Mouse (Mus musculus) forebrain, embryonic 16.5 days (tissue): ENCODE data around the gene Vwa3b. TPM values are rescaled to one million over a fixed set of nuclear protein-coding genes. Genes with fewer than 3 reads are reported as not detected.
"Not testable (repeated sequence)": the region's sequence is repeated elsewhere in the genome, so short reads cannot be mapped to it uniquely, and the experiment has no call there.

ENCODE experiments used
- ATAC-seq: fragments of 200-750 bp; cut with Nextera tagmentation; 2 replicates; pipeline ENCODE4 v1.8.0; 2017; ENCODE audit warnings: mild to moderate bottlenecking, moderate library complexity
- H3K27ac ChIP-seq: fragments of 300-500 bp; sonication (generic); 2 replicates; pipeline ENCODE4 v1.5.1; 2014; ENCODE audit warnings: low read length, control low read depth
- H3K27me3 ChIP-seq: fragments of 300-500 bp; sonication (generic); replicated peaks from 2 replicates; pipeline ENCODE4 v1.6.1; 2014; ENCODE audit warnings: low read length; ENCODE audit not compliant: control insufficient read depth, insufficient read depth
- H3K36me3 ChIP-seq: fragments of 300-500 bp; sonication (generic); 2 replicates; pipeline ENCODE4 v1.6.1; 2014; ENCODE audit not compliant: control insufficient read depth, insufficient read depth
- H3K4me1 ChIP-seq: fragments of 300-500 bp; sonication (generic); replicated peaks from 2 replicates; pipeline ENCODE4 v1.6.1; 2014; ENCODE audit warnings: low read length; ENCODE audit not compliant: control insufficient read depth, insufficient read depth
- H3K4me2 ChIP-seq: fragments of 300-500 bp; sonication (generic); 2 replicates; pipeline ENCODE4 v1.6.1; 2014; ENCODE audit warnings: mild to moderate bottlenecking, low read length, control low read depth
- H3K4me3 ChIP-seq: fragments of 300-500 bp; sonication (generic); replicated peaks from 2 replicates; pipeline ENCODE4 v1.5.1; 2014; ENCODE audit warnings: mild to moderate bottlenecking, low read length, control low read depth
- H3K9ac ChIP-seq: fragments of 300-500 bp; sonication (generic); replicated peaks from 2 replicates; pipeline ENCODE4 v1.6.1; 2014; ENCODE audit warnings: low read depth, low read length, control low read depth
- H3K9me3 ChIP-seq: fragments of 300-500 bp; sonication (generic); 2 replicates; pipeline ENCODE4 v1.6.1; 2016; ENCODE audit warnings: low read length; ENCODE audit not compliant: control insufficient read depth
- WGBS: fragments of 180-500 bp; shearing (Covaris S2); extraction: QIAGEN DNeasy Blood & Tissue Kit; methylation state at CpG from one replicate; pipeline ENCODE4 v1.1.7; 2014; 5-methylcytosine and 5-hydroxymethylcytosine counted together
- polyA plus RNA-seq: library from polyadenylated mRNA; unstranded; fragments of >200 nt; fragmentation: Nextera tagmentation; extraction: Ambion mirVana; gene quantifications from 2 replicates; pipeline ENCODE4 v1.2.1, GENCODE M21; 2015

The Vwa3b gene
- polyA plus RNA-seq, 1 experiment from 2014 or later = 1.9 TPM

DNA sequence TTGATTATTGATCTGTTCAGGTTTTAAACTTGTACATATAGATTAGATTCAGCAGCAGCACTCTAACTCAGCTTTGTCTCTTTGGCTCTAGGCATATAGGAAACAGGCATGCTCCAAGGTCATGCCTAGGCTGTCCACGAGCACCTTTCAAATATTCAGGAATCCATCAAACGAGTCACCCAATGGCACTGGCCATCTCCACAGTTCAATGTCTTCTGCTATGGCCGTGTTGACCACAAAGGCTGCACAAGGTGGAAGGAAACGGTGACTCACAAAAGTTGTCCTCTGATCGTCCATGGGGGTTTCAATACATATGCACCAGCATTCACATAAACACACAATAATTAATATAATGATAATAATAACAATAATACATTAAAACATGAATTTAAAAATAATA lies 21.4 kb upstream of the Vwa3b start:
- WGBS = 87% methylated on average over 5 of the region's 5 CpGs
- Histone ChIP-seq H3K9ac (no peak overlapping the region), H3K4me1 (no peaks in the 10 kb centered on the region), H3K4me2 (no peak overlapping the region), H3K27ac (no peak overlapping the region), H3K4me3 (no peak overlapping the region), H3K9me3 (no peaks in the 10 kb centered on the region), H3K27me3 (no peaks in the 10 kb centered on the region), H3K36me3 (no peaks in the 10 kb centered on the region)
- ATAC-seq = no peak

DNA sequence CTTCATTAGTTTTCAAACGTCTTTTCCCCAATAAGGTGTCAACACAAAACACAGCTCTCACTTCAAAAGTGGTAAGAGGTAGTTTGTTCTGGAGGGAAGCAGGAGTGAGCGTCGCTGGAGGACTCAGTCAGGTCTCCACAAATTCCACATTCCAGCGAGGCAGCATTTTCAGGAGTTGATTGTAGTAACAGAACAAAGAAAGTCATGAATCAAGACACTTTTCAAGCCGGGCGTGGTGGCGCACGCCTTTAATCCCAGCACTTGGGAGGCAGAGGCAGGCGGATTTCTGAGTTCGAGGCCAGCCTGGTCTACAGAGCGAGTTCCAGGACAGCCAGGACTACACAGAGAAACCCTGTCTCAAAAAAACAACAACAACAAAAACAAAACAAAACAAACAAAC lies 19.9 kb upstream of the Vwa3b start:
- not testable (repeated sequence) for H3K9ac ChIP-seq, H3K9me3 ChIP-seq, H3K4me1 ChIP-seq, H3K27me3 ChIP-seq, H3K27ac ChIP-seq, H3K4me3 ChIP-seq, H3K4me2 ChIP-seq, H3K36me3 ChIP-seq, ATAC-seq
- WGBS = 90% methylated on average over 11 of the region's 11 CpGs

DNA sequence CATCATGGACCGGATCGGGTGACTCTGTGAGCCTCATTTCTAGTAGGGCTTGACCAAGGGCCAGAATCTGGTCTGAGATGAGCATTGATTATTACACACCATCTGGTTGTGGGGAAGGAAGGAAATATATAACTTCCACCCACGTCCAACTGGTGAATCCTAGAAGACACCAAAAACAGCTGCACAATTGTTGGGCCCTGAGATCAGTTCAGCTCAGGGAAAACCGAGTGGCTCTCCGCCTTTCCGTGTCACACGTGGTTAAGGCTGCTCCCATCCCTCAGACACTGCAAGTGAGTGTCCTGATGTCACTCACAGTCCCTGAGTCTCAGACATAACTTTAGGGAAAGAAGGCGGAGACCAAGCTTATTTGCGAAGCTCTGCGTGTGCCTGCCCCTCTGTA lies 16.5 kb upstream of the Vwa3b start:
- Histone ChIP-seq H3K4me2 (no peak overlapping the region), H3K27me3 (no peaks in the 10 kb centered on the region), H3K9ac (no peak overlapping the region), H3K4me1 (no peaks in the 10 kb centered on the region), H3K27ac (no peak overlapping the region), H3K36me3 (no peaks in the 10 kb centered on the region), H3K9me3 (no peaks in the 10 kb centered on the region), H3K4me3 (no peak overlapping the region)
- no peak for ATAC-seq
- WGBS = 88% methylated on average over 10 of the region's 10 CpGs

DNA sequence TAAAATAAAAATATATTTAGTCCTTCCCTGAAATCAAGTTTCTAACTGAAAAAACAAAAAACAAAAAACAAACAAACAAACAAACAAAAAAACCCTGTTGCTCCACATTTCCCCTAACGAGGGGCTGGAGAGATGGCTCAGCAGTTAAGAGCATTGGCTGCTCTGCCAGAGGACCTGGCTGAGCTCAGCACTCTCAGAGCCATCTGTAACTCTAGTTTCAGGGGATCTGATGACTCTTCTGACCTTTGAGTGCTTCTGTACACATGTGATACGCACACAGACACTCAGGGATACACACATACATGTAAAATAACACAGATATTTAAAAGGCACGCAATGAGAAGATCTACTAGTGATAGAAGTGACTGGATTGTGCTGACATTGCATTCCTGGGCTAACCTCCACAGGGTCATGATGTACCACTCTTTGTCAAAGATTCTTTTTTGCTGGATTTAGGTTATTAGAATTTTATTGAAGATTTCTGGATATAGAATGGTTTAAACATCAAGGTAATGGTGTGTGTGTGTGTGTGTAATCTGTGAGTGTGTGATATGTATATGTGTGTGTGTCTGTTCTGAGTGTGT lies 14.7 kb upstream of the Vwa3b start:
- no peaks in the 10 kb centered on the region for H3K4me1 ChIP-seq
- H3K4me2 ChIP-seq = no peak overlapping the region
- H3K27ac ChIP-seq = no peak overlapping the region
- H3K9me3 ChIP-seq = no peaks in the 10 kb centered on the region
- WGBS = 76% methylated on average over 3 of the region's 3 CpGs
- no peaks in the 10 kb centered on the region for H3K27me3 ChIP-seq
- no peak for ATAC-seq
- no peak overlapping the region for H3K9ac ChIP-seq
- H3K4me3 ChIP-seq = no peak overlapping the region
- no peaks in the 10 kb centered on the region for H3K36me3 ChIP-seq

DNA sequence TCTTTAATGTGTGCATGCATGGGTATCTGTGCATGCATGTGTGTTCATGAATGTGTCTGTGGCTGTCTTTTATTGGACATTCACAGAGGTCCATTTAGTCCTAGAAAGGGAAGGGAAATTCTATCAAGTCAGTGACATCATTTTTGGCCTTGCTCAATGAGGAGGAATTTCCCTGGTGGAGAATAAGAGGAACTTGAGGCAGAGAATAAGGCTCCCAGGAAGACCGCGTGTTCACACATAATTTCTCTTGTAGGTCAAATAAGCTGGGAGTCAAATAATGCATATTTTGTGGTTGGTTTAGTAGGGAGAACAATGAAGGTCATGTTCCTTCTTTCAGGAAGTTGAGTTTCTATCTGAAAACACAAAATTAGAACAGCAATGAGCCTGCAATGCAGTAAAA lies 13.4 kb upstream of the Vwa3b start:
- Histone ChIP-seq H3K27ac (no peak overlapping the region), H3K27me3 (no peaks in the 10 kb centered on the region), H3K9me3 (no peaks in the 10 kb centered on the region), H3K4me3 (no peak overlapping the region), H3K4me2 (no peak overlapping the region), H3K36me3 (no peaks in the 10 kb centered on the region), H3K9ac (no peak overlapping the region), H3K4me1 (no peaks in the 10 kb centered on the region)
- WGBS = 85% methylated on average over 2 of the region's 2 CpGs
- no peak for ATAC-seq

DNA sequence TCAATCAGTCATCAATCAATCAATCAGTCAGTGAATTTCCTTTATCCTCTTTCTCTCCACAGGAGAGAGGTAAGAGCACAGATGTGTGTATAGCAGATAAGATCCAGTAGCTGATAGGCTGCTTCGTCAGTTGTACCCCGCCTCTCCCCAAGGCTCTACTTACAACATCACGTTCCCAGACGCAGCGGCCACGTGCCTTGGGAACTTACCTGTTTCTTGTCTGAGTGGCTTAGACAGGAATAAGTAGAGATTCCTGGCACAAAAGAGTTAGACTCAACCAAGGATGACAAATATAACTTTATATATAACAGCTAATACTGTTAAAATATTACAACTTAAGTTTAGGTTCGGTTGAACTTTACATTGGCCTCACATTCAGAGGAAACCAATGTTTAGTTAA lies 12.7 kb upstream of the Vwa3b start:
- ATAC-seq = no peak
- WGBS = 79% methylated on average over 7 of the region's 7 CpGs

DNA sequence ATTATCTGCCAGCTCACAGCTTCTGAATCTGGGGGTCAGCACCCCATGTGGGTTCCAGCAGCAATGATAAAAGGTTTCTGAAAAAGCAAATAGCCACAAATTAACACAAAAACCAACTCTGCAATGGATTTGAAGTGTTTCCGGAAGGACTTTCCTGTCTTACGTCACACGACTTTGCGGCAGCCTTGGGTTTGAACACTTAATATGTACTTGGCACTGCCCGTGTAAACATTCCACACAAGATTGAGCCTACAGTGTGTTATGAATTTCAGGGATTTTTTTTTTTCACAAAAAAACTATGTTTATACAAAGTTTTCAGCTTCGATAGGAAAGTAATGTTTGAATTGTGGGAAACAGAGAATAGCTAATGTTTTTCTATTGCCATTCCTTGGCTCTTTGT lies 7.4 kb upstream of the Vwa3b start:
- Histone ChIP-seq H3K9ac (no peak overlapping the region), H3K4me1 (no peaks in the 10 kb centered on the region), H3K36me3 (no peaks in the 10 kb centered on the region), H3K4me2 (no peak overlapping the region), H3K27ac (no peak overlapping the region), H3K4me3 (no peak overlapping the region), H3K9me3 (no peaks in the 10 kb centered on the region), H3K27me3 (no peaks in the 10 kb centered on the region)
- WGBS = 92% methylated on average over 6 of the region's 6 CpGs
- no peak for ATAC-seq

More for the DNA sequence above, 12.7 kb upstream of the Vwa3b start:
- H3K4me2 ChIP-seq = no peak overlapping the region
- no peak overlapping the region for H3K9ac ChIP-seq
- no peaks in the 10 kb centered on the region for H3K36me3 ChIP-seq
- H3K4me1 ChIP-seq = no peaks in the 10 kb centered on the region
- H3K9me3 ChIP-seq = no peaks in the 10 kb centered on the region
- H3K27ac ChIP-seq = no peak overlapping the region
- H3K27me3 ChIP-seq = no peaks in the 10 kb centered on the region
- no peak overlapping the region for H3K4me3 ChIP-seq

DNA sequence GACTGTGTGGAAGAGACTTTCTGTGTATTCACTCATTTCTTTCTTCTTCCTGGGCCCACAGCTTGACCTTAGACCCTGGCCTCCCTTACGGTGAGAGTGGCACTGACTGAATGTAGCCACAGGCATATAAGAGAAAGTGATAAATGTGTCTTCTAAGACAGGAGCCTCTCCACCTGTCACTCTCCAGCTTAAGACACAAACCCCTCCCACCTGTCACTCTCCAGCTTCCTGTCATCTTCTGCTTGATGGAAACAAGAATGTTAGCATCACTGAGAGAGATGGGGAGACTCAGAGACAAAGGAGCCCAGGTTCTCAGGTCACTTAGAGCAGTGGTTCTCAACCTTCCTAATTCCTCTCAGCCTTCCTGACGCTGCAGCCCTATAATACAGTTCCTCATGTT lies 3.7 kb upstream of the Vwa3b start:
- WGBS = 74% methylated on average over 2 of the region's 2 CpGs
- ATAC-seq = no peak

DNA sequence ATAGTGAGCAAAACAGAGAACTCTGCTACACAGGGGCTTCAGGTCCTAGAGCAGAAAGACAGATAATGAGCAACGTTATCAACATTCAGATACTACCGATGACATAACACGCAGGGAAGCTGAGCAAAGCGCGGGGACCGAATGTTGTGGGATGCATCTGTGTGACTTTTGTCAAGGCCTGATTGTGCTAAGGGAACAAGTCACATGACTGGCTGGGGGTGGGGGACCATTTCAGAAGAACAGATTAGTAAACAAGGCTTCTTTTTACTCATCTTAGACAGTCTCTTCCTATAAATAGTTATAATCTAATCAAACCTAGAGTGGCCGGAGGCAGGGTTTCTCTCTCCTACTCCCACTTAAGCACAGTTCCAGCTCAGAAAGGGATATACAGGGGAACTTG lies 1.7 kb upstream of the Vwa3b start:
- no peak overlapping the region for H3K9ac ChIP-seq

More for the DNA sequence above, 3.7 kb upstream of the Vwa3b start:
- Histone ChIP-seq H3K4me1 (no peaks in the 10 kb centered on the region), H3K36me3 (no peaks in the 10 kb centered on the region), H3K27ac (no peak overlapping the region), H3K9ac (no peak overlapping the region), H3K9me3 (no peaks in the 10 kb centered on the region), H3K4me3 (no peak overlapping the region), H3K27me3 (no peaks in the 10 kb centered on the region), H3K4me2 (no peak overlapping the region)

DNA sequence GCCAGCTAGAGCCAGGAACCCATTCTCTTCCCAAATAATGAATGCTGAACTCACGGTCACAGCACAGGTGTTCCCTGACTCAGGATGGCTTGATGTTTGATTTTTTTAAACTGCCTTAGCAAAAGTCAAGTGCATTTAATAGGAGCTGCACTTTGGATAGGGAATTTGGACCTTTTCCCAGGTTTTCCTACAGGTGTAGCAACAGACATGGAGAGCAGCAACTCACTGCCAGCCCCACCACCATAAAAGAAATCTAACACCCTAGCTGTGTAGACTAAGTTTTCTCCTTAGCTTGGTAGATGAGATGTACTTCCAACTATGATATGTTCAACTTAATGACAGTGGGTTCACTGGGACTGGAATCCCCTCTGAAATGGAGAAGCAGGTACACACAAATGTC lies 1.0 kb upstream of the Vwa3b start:
- peaks cover 8% of the 10 kb centered on the region for H3K4me1 ChIP-seq
- no peaks in the 10 kb centered on the region for H3K27me3 ChIP-seq
- WGBS = 81% methylated on average over 1 of the region's 1 CpGs
- H3K4me3 ChIP-seq = no peak overlapping the region
- H3K9ac ChIP-seq = no peak overlapping the region
- H3K36me3 ChIP-seq = no peaks in the 10 kb centered on the region
- no peak for ATAC-seq
- H3K4me2 ChIP-seq = no peak overlapping the region
- no peaks in the 10 kb centered on the region for H3K9me3 ChIP-seq
- H3K27ac ChIP-seq = no peak overlapping the region

More for the DNA sequence above, 1.7 kb upstream of the Vwa3b start:
- Histone ChIP-seq H3K27ac (no peak overlapping the region), H3K9me3 (no peaks in the 10 kb centered on the region), H3K36me3 (no peaks in the 10 kb centered on the region), H3K4me1 (peaks cover 8% of the 10 kb centered on the region), H3K4me2 (no peak overlapping the region), H3K4me3 (no peak overlapping the region), H3K27me3 (no peaks in the 10 kb centered on the region)
- 85% methylated on average over 7 of the region's 7 CpGs for WGBS
- ATAC-seq = no peak
